Mouse (Mus musculus) thymus, adult 2 months (tissue): ENCODE measurements around the gene Lrg1. TPM values are rescaled to one million over a fixed set of nuclear protein-coding genes. Genes with fewer than 3 reads are reported as not detected.

Source experiments
- DNase-seq: peaks from one replicate; pipeline ENCODE4 v3.0.0; 2021
- H3K27ac ChIP-seq: fragments of 200-500 bp; 2 replicates; pipeline ENCODE4 v1.5.1; 2012; ENCODE audit warnings: low read length, control low read depth; ENCODE audit not compliant: control insufficient read depth, insufficient read depth
- H3K27me3 ChIP-seq: fragments of 200-500 bp; 2 replicates; pipeline ENCODE4 v1.6.1; 2012; ENCODE audit warnings: mild to moderate bottlenecking, low read length, moderate library complexity, mixed read lengths; ENCODE audit not compliant: control insufficient read depth, insufficient read depth
- H3K36me3 ChIP-seq: fragments of 200-500 bp; 2 replicates; pipeline ENCODE4 v1.6.1; 2012; ENCODE audit warnings: mild to moderate bottlenecking, low read length, moderate library complexity; ENCODE audit not compliant: control insufficient read depth, insufficient read depth
- H3K4me1 ChIP-seq: fragments of 200-500 bp; replicated peaks from 2 replicates; pipeline ENCODE4 v1.6.1; 2012; ENCODE audit warnings: low read length; ENCODE audit not compliant: control insufficient read depth, insufficient read depth
- H3K4me3 ChIP-seq: fragments of 200-500 bp; 2 replicates; pipeline ENCODE4 v1.5.1; 2012; ENCODE audit warnings: mild to moderate bottlenecking, low read length, control low read depth, moderate library complexity; ENCODE audit not compliant: control insufficient read depth, insufficient read depth
- CTCF ChIP-seq: fragments of 200-500 bp; IDR thresholded peaks from 2 replicates; pipeline ENCODE4 v1.5.1; 2012; ENCODE audit warnings: mild to moderate bottlenecking, control low read depth, low read length, moderate library complexity, borderline replicate concordance; ENCODE audit not compliant: control insufficient read depth, poor library complexity, insufficient read depth; ENCODE audit errors: extremely low read depth
- POLR2A ChIP-seq: fragments of 200-500 bp; IDR thresholded peaks from 2 replicates; pipeline ENCODE4 v1.6.1; 2012; ENCODE audit warnings: mild to moderate bottlenecking, low read length, control low read depth, moderate library complexity; ENCODE audit not compliant: control insufficient read depth, poor library complexity, insufficient read depth; ENCODE audit errors: extremely low read depth
- WGBS: fragments of 180-500 bp; shearing (Covaris S2); methylation state at CpG from one replicate; pipeline ENCODE4 v1.1.7; 2018; 5-methylcytosine and 5-hydroxymethylcytosine counted together
- polyA plus RNA-seq: library from polyadenylated mRNA; depleted of rRNA; stranded (reverse); fragments of >200 nt; gene quantifications from 2 replicates; pipeline ENCODE4 v1.2.3, GENCODE M21; 2012

Lrg1 gene
- polyA plus RNA-seq, 1 experiment, result 23.5 TPM

GRCm38 (mm10) chr17:56103465-56104285 is 18.1 kb downstream of the Lrg1 start:
- WGBS, result 98% methylated on average over 8 of the region's 8 CpGs
- H3K27ac ChIP-seq, result no peak overlapping the region
- DNase-seq, result no peak

GRCm38 (mm10) chr17:56102927-56103326 is 18.9 kb downstream of the Lrg1 start:
- no peak for DNase-seq
- WGBS, result 97% methylated on average over 9 of the region's 9 CpGs
- peaks cover 7% of the 10 kb centered on the region for H3K36me3 ChIP-seq

More at GRCm38 (mm10) chr17:56103465-56104285, 18.1 kb downstream of the Lrg1 start:
- Histone ChIP-seq H3K4me3 (no peak overlapping the region), H3K4me1 (no peaks in the 10 kb centered on the region), H3K27me3 (no peaks in the 10 kb centered on the region), H3K36me3 (peaks cover 6% of the 10 kb centered on the region)
- TF ChIP-seq POLR2A (no peak), CTCF (no peak)

GRCm38 (mm10) chr17:56102158-56102557 is 19.6 kb downstream of the Lrg1 start:
- H3K36me3 ChIP-seq, result peaks cover 14% of the 10 kb centered on the region
- H3K4me3 ChIP-seq, result no peak overlapping the region
- no peaks in the 10 kb centered on the region for H3K4me1 ChIP-seq
- H3K27ac ChIP-seq, result no peak overlapping the region
- TF ChIP-seq POLR2A, result no peak
- no peak for TF ChIP-seq CTCF
- no peaks in the 10 kb centered on the region for H3K27me3 ChIP-seq
- no peak for DNase-seq
- 97% methylated on average over 5 of the region's 5 CpGs for WGBS

More at GRCm38 (mm10) chr17:56102927-56103326, 18.9 kb downstream of the Lrg1 start:
- TF ChIP-seq CTCF, result no peak
- TF ChIP-seq POLR2A, result no peak
- Histone ChIP-seq H3K4me3 (no peak overlapping the region), H3K4me1 (no peaks in the 10 kb centered on the region), H3K27me3 (no peaks in the 10 kb centered on the region), H3K27ac (no peak overlapping the region)

GRCm38 (mm10) chr17:56100811-56101210 is 21.0 kb downstream of the Lrg1 start:
- Histone ChIP-seq H3K4me1 (no peaks in the 10 kb centered on the region), H3K36me3 (peaks cover 19% of the 10 kb centered on the region), H3K4me3 (no peak overlapping the region), H3K27me3 (no peaks in the 10 kb centered on the region), H3K27ac (no peak overlapping the region)
- TF ChIP-seq POLR2A, result no peak
- no peak for TF ChIP-seq CTCF
- 93% methylated on average over 3 of the region's 3 CpGs for WGBS
- DNase-seq, result no peak

- peak; percentile 46; the same call in 1 of the 2 replicates for TF ChIP-seq CTCF
- no peak for TF ChIP-seq POLR2A
- no peak for DNase-seq
- Histone ChIP-seq H3K27ac (no peak overlapping the region), H3K36me3 (peaks cover 19% of the 10 kb centered on the region), H3K27me3 (no peaks in the 10 kb centered on the region), H3K4me1 (no peaks in the 10 kb centered on the region), H3K4me3 (no peak overlapping the region)
- WGBS, result 96% methylated on average over 15 of the region's 15 CpGs
Measured at GRCm38 (mm10) chr17:56098711-56099572, 22.9 kb downstream of the Lrg1 start.

GRCm38 (mm10) chr17:56098180-56098579 is 23.6 kb downstream of the Lrg1 start:
- no peak for DNase-seq
- Histone ChIP-seq H3K27ac (no peak overlapping the region), H3K36me3 (peaks cover 19% of the 10 kb centered on the region)

More at GRCm38 (mm10) chr17:56098180-56098579, 23.6 kb downstream of the Lrg1 start:
- no peaks in the 10 kb centered on the region for H3K4me1 ChIP-seq
- no peak for TF ChIP-seq CTCF
- TF ChIP-seq POLR2A, result no peak
- WGBS, result 97% methylated on average over 8 of the region's 8 CpGs
- no peak overlapping the region for H3K4me3 ChIP-seq
- H3K27me3 ChIP-seq, result no peaks in the 10 kb centered on the region
